Mouse (Mus musculus) olfactory bulb, adult 2 months (tissue): Measurements from ENCODE around the gene Aldoc. TPM values are rescaled to one million over a fixed set of nuclear protein-coding genes. Genes with fewer than 3 reads are reported as not detected.

Experiments used
- H3K27ac ChIP-seq: fragments of 200-500 bp; 2 replicates; pipeline ENCODE4 v1.5.1; 2012; ENCODE audit warnings: low read depth, low read length; ENCODE audit not compliant: insufficient read depth
- H3K4me1 ChIP-seq: fragments of 200-500 bp; 2 replicates; pipeline ENCODE4 v1.6.1; 2012; ENCODE audit warnings: low read length; ENCODE audit not compliant: control insufficient read depth, insufficient read depth
- H3K4me3 ChIP-seq: fragments of 200-500 bp; 2 replicates; pipeline ENCODE4 v1.5.1; 2012; ENCODE audit warnings: mild to moderate bottlenecking, low read depth, low read length, moderate library complexity; ENCODE audit not compliant: insufficient read depth
- CTCF ChIP-seq: fragments of 200-500 bp; IDR thresholded peaks from 2 replicates; pipeline ENCODE4 v1.5.1; 2012; ENCODE audit warnings: low read depth, mild to moderate bottlenecking, low read length, moderate library complexity; ENCODE audit not compliant: insufficient read depth
- POLR2A ChIP-seq: fragments of 200-500 bp; IDR thresholded peaks from 2 replicates; pipeline ENCODE4 v1.6.1; 2012; ENCODE audit warnings: mild to moderate bottlenecking, low read depth, low read length, moderate library complexity; ENCODE audit not compliant: insufficient read depth
- WGBS: fragments of 180-500 bp; shearing (Covaris S2); methylation state at CpG from one replicate; pipeline ENCODE4 v1.1.7; 2018; 5-methylcytosine and 5-hydroxymethylcytosine counted together
- polyA plus RNA-seq: library from polyadenylated mRNA; stranded (reverse); fragments of >200 nt; gene quantifications from 2 replicates; pipeline ENCODE4 v1.2.4, GENCODE M21; 2012; ENCODE audit warnings: low replicate concordance; ENCODE audit not compliant: missing spikeins, insufficient read depth, insufficient read length

Aldoc gene
- polyA plus RNA-seq, 1 experiment: 562 TPM

GRCm38 (mm10) chr11:78301357-78302084 is 21.2 kb upstream of the Aldoc start, which contains the start of gene Spag5:
Gene Spag5 (plus strand): TSS chr11:78301529.
- Histone ChIP-seq H3K4me1 (peaks cover 6% of the 10 kb centered on the region; the same call in 1 of the 2 replicates), H3K4me3 (peak within 1 kb of the TSS; percentile 42), H3K27ac (no peak within 1 kb of the TSS)
- TF ChIP-seq POLR2A: no peak
- no peak for TF ChIP-seq CTCF
- WGBS: under 1% methylated on average over 48 of the region's 49 CpGs

- TF ChIP-seq CTCF: no peak
- no peak for TF ChIP-seq POLR2A
- Histone ChIP-seq H3K4me3 (no peak overlapping the region), H3K4me1 (peaks cover 6% of the 10 kb centered on the region; the same call in 1 of the 2 replicates), H3K27ac (no peak overlapping the region)
- 89% methylated on average over 4 of the region's 4 CpGs for WGBS
These were observed 17.5 kb upstream of the Aldoc start for GRCm38 (mm10) chr11:78305272-78305671.

GRCm38 (mm10) chr11:78310861-78311511 is 11.8 kb upstream of the Aldoc start:
- WGBS: 80% methylated on average over 8 of the region's 8 CpGs
- Histone ChIP-seq H3K4me1 (no peaks in the 10 kb centered on the region), H3K27ac (no peak overlapping the region), H3K4me3 (no peak overlapping the region)
- no peak for TF ChIP-seq CTCF
- TF ChIP-seq POLR2A: no peak

GRCm38 (mm10) chr11:78313662-78314061 is 9.1 kb upstream of the Aldoc start:
- Histone ChIP-seq H3K27ac (no peak overlapping the region), H3K4me3 (no peak overlapping the region), H3K4me1 (no peaks in the 10 kb centered on the region)
- no peak for TF ChIP-seq POLR2A
- no peak for TF ChIP-seq CTCF
- WGBS: 90% methylated on average over 2 of the region's 2 CpGs

- Histone ChIP-seq H3K4me3 (no peak overlapping the region), H3K27ac (no peak overlapping the region), H3K4me1 (peaks cover 4% of the 10 kb centered on the region; the same call in 1 of the 2 replicates)
- TF ChIP-seq CTCF (no peak), POLR2A (no peak)
- 61% methylated on average over 2 of the region's 2 CpGs for WGBS
These were observed 4.4 kb upstream of the Aldoc start for GRCm38 (mm10) chr11:78318411-78318810.

GRCm38 (mm10) chr11:78322076-78322831 is 514 bp upstream of the Aldoc start:
- Histone ChIP-seq H3K4me3 (no peak overlapping the region), H3K27ac (peak overlapping the region; percentile 75; the same call in 1 of the 2 replicates), H3K4me1 (peaks cover 7% of the 10 kb centered on the region; the same call in 1 of the 2 replicates)
- 6% methylated on average over 2 of the region's 2 CpGs for WGBS
- no peak for TF ChIP-seq POLR2A
- no peak for TF ChIP-seq CTCF

GRCm38 (mm10) chr11:78324000-78324785 is 1.4 kb downstream of the Aldoc start:
- whole genome bisulfite sequencing: 44% methylated on average over 15 of the region's 15 CpGs
- Histone ChIP-seq H3K4me1 (peaks cover 12% of the 10 kb centered on the region), H3K4me3 (peak overlapping the region; percentile 15), H3K27ac (0 out of 2 replicates have a peak overlapping the region, but pooled peaks have one; percentile 2)
- TF ChIP-seq CTCF: no peak
- no peak for TF ChIP-seq POLR2A

- WGBS: 62% methylated on average over 12 of the region's 12 CpGs
- peaks cover 12% of the 10 kb centered on the region for H3K4me1 ChIP-seq
- peak overlapping the region; percentile 15; the same call in 1 of the 2 replicates for H3K4me3 ChIP-seq
- H3K27ac ChIP-seq: no peak overlapping the region
- TF ChIP-seq CTCF (no peak), POLR2A (no peak)
These were observed 2.2 kb downstream of the Aldoc start for GRCm38 (mm10) chr11:78324965-78325364.

- H3K27ac ChIP-seq: no peak overlapping the region
- peaks cover 12% of the 10 kb centered on the region for H3K4me1 ChIP-seq
- H3K4me3 ChIP-seq: no peak overlapping the region
- TF ChIP-seq POLR2A: no peak
- TF ChIP-seq CTCF: no peak
- 65% methylated on average over 4 of the region's 4 CpGs for WGBS
These were observed 4.4 kb downstream of the Aldoc start for GRCm38 (mm10) chr11:78327215-78327614.
